Mouse (Mus musculus): ENCODE measurements at regions not wholly inside any gene's neighbourhood (a gene's known extent, or its start where the extent isn't known, plus 50 kb on each side); places are given as distances from the start of the nearest gene placed in this dataset.

- no peak for TF ChIP-seq CTCF (IDR thresholded peaks at IDR 0.05; ENCODE audit: borderline replicate concordance, insufficient read depth, low read depth, low read length)
- TF ChIP-seq POLR2A (IDR thresholded peaks at IDR 0.05; ENCODE audit: borderline replicate concordance, insufficient read depth, low read length): no peak
Observed at GRCm38 (mm10) chr8:18187486-18187885, 790.6 kb downstream of the Defb40 start.
